Mouse (Mus musculus): ENCODE measurements around the gene Ell2. TPM values are rescaled to one million over a fixed set of nuclear protein-coding genes. Genes with fewer than 3 reads are reported as not detected.

Gene Ell2
- polyA plus RNA-seq, 1 experiment from 2014 or later = 0.79 TPM

Other genes with a start within 250 kb of the Ell2 start
- 37.3 and 37.7 TPM in 2 replicates for gene Glrx, start 133.1 kb downstream of the Ell2 start, polyA plus RNA-seq (2014; fragmentation: Nextera tagmentation; extraction: Ambion mirVana)
- 38.3 and 40.2 TPM in 2 replicates for gene Rhobtb3, start 237.2 kb downstream of the Ell2 start, polyA plus RNA-seq (2014; fragmentation: Nextera tagmentation; extraction: Ambion mirVana)